Mouse (Mus musculus) liver, embryonic 11.5 days (tissue): ENCODE measurements at regions not wholly inside any gene's neighbourhood (a gene's known extent, or its start where the extent isn't known, plus 50 kb on each side); places are given as distances from the start of the nearest gene placed in this dataset.

Experiments
- ATAC-seq: fragments of 200-750 bp; cut with Nextera tagmentation; replicated peaks from 2 replicates; pipeline ENCODE4 v1.8.0; 2017; ENCODE audit warnings: moderate number of reproducible peaks, mild to moderate bottlenecking, moderate TSS enrichment, moderate library complexity; ENCODE audit not compliant: low FRiP score
- DNase-seq: peaks from one replicate; pipeline ENCODE4 v3.0.0-alpha.2; 2017; ENCODE audit warnings: low spot score
- H3K27ac ChIP-seq: fragments of 300-500 bp; sonication (generic); 2 replicates; pipeline ENCODE4 v1.5.1; 2014; ENCODE audit warnings: mild to moderate bottlenecking, low read depth, low read length, control low read depth
- H3K27me3 ChIP-seq: fragments of 300-500 bp; sonication (generic); replicated peaks from 2 replicates; pipeline ENCODE4 v1.6.1; 2014; ENCODE audit warnings: low read length, mixed read lengths; ENCODE audit not compliant: control insufficient read depth, insufficient read depth
- H3K36me3 ChIP-seq: fragments of 300-500 bp; sonication (generic); 2 replicates; pipeline ENCODE4 v1.6.1; 2014; ENCODE audit warnings: mild to moderate bottlenecking, low read length, moderate library complexity, mixed read lengths; ENCODE audit not compliant: control insufficient read depth, insufficient read depth
- H3K4me1 ChIP-seq: fragments of 300-500 bp; sonication (generic); replicated peaks from 2 replicates; pipeline ENCODE4 v1.6.1; 2014; ENCODE audit warnings: low read length, mixed read lengths; ENCODE audit not compliant: control insufficient read depth, insufficient read depth
- H3K4me2 ChIP-seq: fragments of 300-500 bp; sonication (generic); 2 replicates; pipeline ENCODE4 v1.6.1; 2014; ENCODE audit warnings: mild to moderate bottlenecking, control low read depth, moderate library complexity
- H3K4me3 ChIP-seq: fragments of 300-500 bp; sonication (generic); 2 replicates; pipeline ENCODE4 v1.5.1; 2014; ENCODE audit warnings: low read depth, low read length, control low read depth
- H3K9ac ChIP-seq: fragments of 300-500 bp; sonication (generic); 2 replicates; pipeline ENCODE4 v1.6.1; 2014; ENCODE audit warnings: low read depth, low read length, control low read depth
- H3K9me3 ChIP-seq: fragments of 300-500 bp; sonication (generic); 2 replicates; pipeline ENCODE4 v1.6.1; 2016; ENCODE audit warnings: low read length, inconsistent platforms, mixed read lengths; ENCODE audit not compliant: control insufficient read depth
- WGBS: fragments of 180-500 bp; shearing (Covaris S2); extraction: QIAGEN DNeasy Blood & Tissue Kit; methylation state at CpG from one replicate; pipeline ENCODE4 v1.1.7; 2014; 5-methylcytosine and 5-hydroxymethylcytosine counted together

DNA sequence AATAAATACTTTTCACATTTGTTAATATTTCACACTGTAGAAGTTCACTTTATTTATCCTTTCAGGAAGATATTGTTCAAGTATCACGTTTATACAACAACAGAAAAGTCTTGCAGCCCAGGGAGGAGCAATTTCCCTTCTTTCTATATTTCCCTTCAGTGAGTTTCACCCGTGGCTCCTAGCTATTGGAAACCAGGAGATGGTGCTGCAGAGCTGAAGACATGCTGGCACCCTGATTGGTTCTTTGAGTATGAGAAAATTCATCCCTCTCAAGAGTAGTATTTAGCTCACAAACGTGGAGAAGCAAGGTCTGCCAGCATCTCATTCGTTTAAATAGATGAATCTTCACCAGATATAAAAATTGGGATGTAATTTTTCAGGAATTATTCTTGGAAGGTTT is 85.9 kb upstream of the Rxylt1 start:
- no peaks in the 10 kb centered on the region for H3K36me3 ChIP-seq
- H3K9ac ChIP-seq, result no peak overlapping the region
- H3K4me1 ChIP-seq, result no peaks in the 10 kb centered on the region
- no peaks in the 10 kb centered on the region for H3K9me3 ChIP-seq
- no peak overlapping the region for H3K27ac ChIP-seq
- no peak overlapping the region for H3K4me2 ChIP-seq
- WGBS, result 25% methylated on average over 4 of the region's 4 CpGs
- DNase-seq (no peak), ATAC-seq (no peak)
- no peaks in the 10 kb centered on the region for H3K27me3 ChIP-seq
- no peak overlapping the region for H3K4me3 ChIP-seq

- Histone ChIP-seq H3K9me3 (no peaks in the 10 kb centered on the region), H3K36me3 (no peaks in the 10 kb centered on the region), H3K9ac (no peak overlapping the region), H3K4me2 (no peak overlapping the region), H3K27ac (no peak overlapping the region), H3K27me3 (no peaks in the 10 kb centered on the region), H3K4me3 (no peak overlapping the region), H3K4me1 (no peaks in the 10 kb centered on the region)
- ATAC-seq (no peak), DNase-seq (no peak)
- 87% methylated on average over 12 of the region's 12 CpGs for WGBS
Observed at GRCm38 (mm10) chr10:122149038-122149437, 51.9 kb upstream of the Rxylt1 start.

DNA sequence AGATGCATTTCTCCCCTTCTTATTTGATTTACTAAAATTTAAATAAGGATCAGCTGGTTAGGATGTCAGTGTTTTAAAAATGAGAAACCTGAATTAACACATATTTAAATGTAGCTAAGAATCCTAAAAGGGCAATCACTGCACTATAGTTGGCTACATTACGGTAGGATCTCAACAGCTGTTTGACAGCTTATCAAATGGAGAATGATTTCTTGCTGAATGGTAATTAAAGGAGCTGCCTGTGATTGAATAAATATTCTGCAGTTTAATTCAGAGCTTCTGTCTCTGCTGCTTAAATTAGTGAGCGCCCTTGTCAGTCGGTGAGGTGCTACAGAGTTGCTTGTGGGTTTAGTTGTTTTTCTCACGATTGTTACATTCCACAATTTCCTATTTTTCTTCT is 51.4 kb upstream of the Rxylt1 start:
- Histone ChIP-seq H3K4me1 (no peaks in the 10 kb centered on the region), H3K36me3 (no peaks in the 10 kb centered on the region), H3K4me3 (no peak overlapping the region), H3K27ac (no peak overlapping the region), H3K27me3 (no peaks in the 10 kb centered on the region), H3K4me2 (no peak overlapping the region), H3K9me3 (no peaks in the 10 kb centered on the region), H3K9ac (no peak overlapping the region)
- ATAC-seq (no peak), DNase-seq (no peak)
- 93% methylated on average over 4 of the region's 4 CpGs for WGBS
